Mouse (Mus musculus): ENCODE measurements at regions not wholly inside any gene's neighbourhood (a gene's known extent, or its start where the extent isn't known, plus 50 kb on each side); places are given as distances from the start of the nearest gene placed in this dataset.
A peak's percentile ranks its signal among the peaks of the same experiment; 100 is the strongest.

GRCm38 (mm10) chr3:20590143-20590542, 223.2 kb upstream of the Agtr1b start:
- no peaks in the 10 kb centered on the region for H3K27me3 ChIP-seq
- no peak overlapping the region for H3K27ac ChIP-seq
- WGBS = 38% methylated on average over 2 of the region's 2 CpGs
- H3K9ac ChIP-seq = no peak overlapping the region
- ATAC-seq (replicated peaks; ENCODE audit: insufficient number of reproducible peaks, insufficient read depth, low FRiP score, low read depth) = no peak
- no peak overlapping the region for H3K4me2 ChIP-seq
- H3K9me3 ChIP-seq (replicated peaks) = no peaks in the 10 kb centered on the region
- no peaks in the 10 kb centered on the region for H3K4me1 ChIP-seq (replicated peaks)
- H3K4me3 ChIP-seq = no peak overlapping the region
- H3K36me3 ChIP-seq = no peaks in the 10 kb centered on the region

GRCm38 (mm10) chr3:20551563-20551962, 184.6 kb upstream of the Agtr1b start:
- Histone ChIP-seq H3K9me3 (replicated peaks) (no peaks in the 10 kb centered on the region), H3K4me1 (replicated peaks) (no peaks in the 10 kb centered on the region), H3K4me2 (no peak overlapping the region), H3K9ac (no peak overlapping the region), H3K4me3 (no peak overlapping the region), H3K27ac (no peak overlapping the region), H3K27me3 (no peaks in the 10 kb centered on the region), H3K36me3 (no peaks in the 10 kb centered on the region)
- ATAC-seq (replicated peaks; ENCODE audit: insufficient number of reproducible peaks, insufficient read depth, low FRiP score, low read depth) = no peak
- WGBS = 46% methylated on average over 2 of the region's 2 CpGs

GRCm38 (mm10) chr3:20543991-20544390, 177.0 kb upstream of the Agtr1b start:
- no peaks in the 10 kb centered on the region for H3K36me3 ChIP-seq
- H3K27me3 ChIP-seq = no peaks in the 10 kb centered on the region
- H3K27ac ChIP-seq = no peak overlapping the region
- H3K9me3 ChIP-seq (replicated peaks) = no peaks in the 10 kb centered on the region
- no peak overlapping the region for H3K9ac ChIP-seq
- WGBS = 68% methylated on average over 7 of the region's 7 CpGs
- ATAC-seq (replicated peaks; ENCODE audit: insufficient number of reproducible peaks, insufficient read depth, low FRiP score, low read depth) = no peak
- no peak overlapping the region for H3K4me3 ChIP-seq
- H3K4me1 ChIP-seq (replicated peaks) = no peaks in the 10 kb centered on the region
- no peak overlapping the region for H3K4me2 ChIP-seq

- Histone ChIP-seq H3K4me3 (no peak overlapping the region), H3K27ac (no peak overlapping the region), H3K36me3 (no peaks in the 10 kb centered on the region), H3K9me3 (replicated peaks) (no peaks in the 10 kb centered on the region), H3K4me1 (replicated peaks) (no peaks in the 10 kb centered on the region), H3K27me3 (no peaks in the 10 kb centered on the region), H3K9ac (no peak overlapping the region), H3K4me2 (no peak overlapping the region)
- no peak for ATAC-seq (replicated peaks; ENCODE audit: insufficient number of reproducible peaks, insufficient read depth, low FRiP score, low read depth)
- WGBS = 70% methylated on average over 4 of the region's 4 CpGs
Observed at GRCm38 (mm10) chr3:20538492-20539004, 171.6 kb upstream of the Agtr1b start.

GRCm38 (mm10) chr3:20520738-20521137, 153.8 kb upstream of the Agtr1b start:
- H3K27ac ChIP-seq = no peak overlapping the region
- ATAC-seq (replicated peaks; ENCODE audit: insufficient number of reproducible peaks, insufficient read depth, low FRiP score, low read depth) = no peak
- no peak overlapping the region for H3K9ac ChIP-seq
- no peaks in the 10 kb centered on the region for H3K27me3 ChIP-seq
- H3K4me1 ChIP-seq (replicated peaks) = no peaks in the 10 kb centered on the region
- H3K4me2 ChIP-seq = no peak overlapping the region
- H3K4me3 ChIP-seq = no peak overlapping the region
- H3K36me3 ChIP-seq = no peaks in the 10 kb centered on the region
- 52% methylated on average over 6 of the region's 6 CpGs for WGBS
- no peaks in the 10 kb centered on the region for H3K9me3 ChIP-seq (replicated peaks)

- H3K27ac ChIP-seq = no peak overlapping the region
- H3K27me3 ChIP-seq = no peaks in the 10 kb centered on the region
- H3K9ac ChIP-seq = no peak overlapping the region
- no peaks in the 10 kb centered on the region for H3K36me3 ChIP-seq
- peak; percentile 45 for ATAC-seq (replicated peaks; ENCODE audit: insufficient number of reproducible peaks, insufficient read depth, low FRiP score, low read depth)
- H3K9me3 ChIP-seq (replicated peaks) = no peaks in the 10 kb centered on the region
- no peak overlapping the region for H3K4me3 ChIP-seq
- no peaks in the 10 kb centered on the region for H3K4me1 ChIP-seq (replicated peaks)
- WGBS = 0% methylated on average over 2 of the region's 2 CpGs
- no peak overlapping the region for H3K4me2 ChIP-seq
Observed at GRCm38 (mm10) chr3:20509192-20509591, 142.2 kb upstream of the Agtr1b start.

GRCm38 (mm10) chr3:20505546-20505945, 138.6 kb upstream of the Agtr1b start:
- no peak overlapping the region for H3K27ac ChIP-seq

More at GRCm38 (mm10) chr3:20505546-20505945, 138.6 kb upstream of the Agtr1b start:
- no peaks in the 10 kb centered on the region for H3K36me3 ChIP-seq
- ATAC-seq (replicated peaks; ENCODE audit: insufficient number of reproducible peaks, insufficient read depth, low FRiP score, low read depth) = no peak
- no peaks in the 10 kb centered on the region for H3K4me1 ChIP-seq (replicated peaks)
- WGBS = 84% methylated on average over 5 of the region's 5 CpGs
- H3K9me3 ChIP-seq (replicated peaks) = no peaks in the 10 kb centered on the region
- no peaks in the 10 kb centered on the region for H3K27me3 ChIP-seq
- no peak overlapping the region for H3K4me3 ChIP-seq
- H3K4me2 ChIP-seq = no peak overlapping the region
- H3K9ac ChIP-seq = no peak overlapping the region
